Mouse (Mus musculus): ENCODE data around the gene Dnah10.

GRCm38 (mm10) chr5:124729662-124730206, 4.8 kb downstream of the Dnah10 start:
- no peak for TF ChIP-seq CTCF (conservative IDR thresholded peaks at IDR 0.05 in 1 of 2, IDR thresholded peaks at IDR 0.05 in 1 of 2; ENCODE audit: low read depth in 2 of 2, low read length in 2 of 2)
- no peak for TF ChIP-seq MAX (IDR thresholded peaks at IDR 0.05; ENCODE audit: low read length)
- TF ChIP-seq POLR2A (IDR thresholded peaks at IDR 0.05; ENCODE audit: low read depth, low read length): no peak
